In genomic region chr3:116340950-116341624, GRCm38 (mm10) we compare ENCODE assay signal across 8 mouse cellular contexts.
A peak's percentile ranks its signal among the peaks of the same experiment; 100 is the strongest.
DNase-seq lines count a peak whose midpoint lies in the region; ATAC-seq and TF ChIP-seq lines count a peak whose summit lies in the region.

No protein-coding gene starts in this region.

- H3K9me3 ChIP-seq in E14TG2a.4 (ENCODE audit: low read length), result no peaks in the 10 kb centered on the region
- H3K9me3 ChIP-seq in erythroblast, embryonic 14.5 days (ENCODE audit: control insufficient read depth, low read length), result no peaks in the 10 kb centered on the region
- no peaks in the 10 kb centered on the region for H3K9me3 ChIP-seq in heart, postnatal 0 days (replicated peaks; ENCODE audit: control insufficient read depth, low read length)
- no peaks in the 10 kb centered on the region for H3K9me3 ChIP-seq in liver, embryonic 14.5 days (ENCODE audit: control insufficient read depth, low read length)
- H3K9me3 ChIP-seq in neural tube, embryonic 11.5 days (ENCODE audit: control insufficient read depth, low read length), result no peaks in the 10 kb centered on the region

- no peak for TF ChIP-seq POLR2A in brain, embryonic 14.5 days (IDR thresholded peaks at IDR 0.05; ENCODE audit: borderline replicate concordance, extremely low read depth, insufficient read depth, insufficient read length, poor library complexity, severe bottlenecking)
- TF ChIP-seq POLR2A in testis, adult 2 months (IDR thresholded peaks at IDR 0.05; ENCODE audit: control insufficient read depth, low read depth, low read length), result no peak

- no peaks in the 10 kb centered on the region for H3K36me3 ChIP-seq in E14TG2a.4 (ENCODE audit: insufficient read depth, low read length)
- peaks cover 2% of the 10 kb centered on the region; the same call in 1 of the 2 replicates for H3K36me3 ChIP-seq in erythroblast, embryonic 14.5 days (ENCODE audit: control insufficient read depth)
- H3K36me3 ChIP-seq in heart, postnatal 0 days (replicated peaks; ENCODE audit: control insufficient read depth, insufficient read depth, low read length), result no peaks in the 10 kb centered on the region
- H3K36me3 ChIP-seq in liver, embryonic 14.5 days (replicated peaks; ENCODE audit: control insufficient read depth, insufficient read depth, low read depth), result no peaks in the 10 kb centered on the region
- no peaks in the 10 kb centered on the region for H3K36me3 ChIP-seq in neural tube, embryonic 11.5 days (ENCODE audit: control insufficient read depth, insufficient read depth, low read length)
- no peaks in the 10 kb centered on the region for H3K36me3 ChIP-seq in testis, adult 2 months (ENCODE audit: control insufficient read depth, insufficient read depth, low read length)

- DNase-seq in brain, embryonic 14.5 days (ENCODE audit: low read depth), result peak; percentile 85
- peak; percentile 76 for DNase-seq in heart, postnatal 0 days (ENCODE audit: low spot score)
- peak; percentile 77 to 87 for DNase-seq in kidney, postnatal 25 days
- DNase-seq in liver, embryonic 14.5 days (ENCODE audit: low read depth in 3 of 3, low spot score in 3 of 3), result peak; percentile 59 to 65 (median 64)
- peak; percentile 75 for DNase-seq in neural tube, embryonic 11.5 days (ENCODE audit: low spot score)

- ATAC-seq in heart, postnatal 0 days (ENCODE audit: insufficient read depth, low read depth), result peak; percentile 81
- peak; percentile 72 for ATAC-seq in liver, embryonic 14.5 days (ENCODE audit: insufficient read depth)
- ATAC-seq in neural tube, embryonic 11.5 days (ENCODE audit: insufficient read depth, low FRiP score, low TSS enrichment), result peak; percentile 82; the same call in 1 of the 2 replicates

- peaks cover 37% of the 10 kb centered on the region for H3K4me1 ChIP-seq in E14TG2a.4 (replicated peaks; ENCODE audit: low read depth, low read length)
- peaks cover 7% of the 10 kb centered on the region for H3K4me1 ChIP-seq in erythroblast, embryonic 14.5 days (ENCODE audit: control insufficient read depth)
- no peaks in the 10 kb centered on the region for H3K4me1 ChIP-seq in heart, postnatal 0 days (ENCODE audit: control insufficient read depth, insufficient read depth)
- peaks cover 0 to 5% of the 10 kb centered on the region in 2 experiments; a peak in 2 of 4 replicates for H3K4me1 ChIP-seq in liver, embryonic 14.5 days (replicated peaks; ENCODE audit: control insufficient read depth in 2 of 2, insufficient read depth in 2 of 2, low read length in 1 of 2)
- peaks cover 3% of the 10 kb centered on the region; the same call in 1 of the 2 replicates for H3K4me1 ChIP-seq in neural tube, embryonic 11.5 days (ENCODE audit: control insufficient read depth, insufficient read depth, low read length)
- H3K4me1 ChIP-seq in testis, adult 2 months (ENCODE audit: control insufficient read depth, insufficient read depth, low read length), result no peaks in the 10 kb centered on the region; the same call in none of the 2 replicates

- whole genome bisulfite sequencing in heart, postnatal 0 days, result 42% methylated on average over 19 of the region's 19 CpGs
- WGBS in liver, embryonic 14.5 days (ENCODE audit: insufficient replicate concordance), result 41% methylated on average over 19 of the region's 19 CpGs
- 47% methylated on average over 19 of the region's 19 CpGs for WGBS in neural tube, embryonic 11.5 days

- H3K4me3 ChIP-seq in E14TG2a.4 (replicated peaks; ENCODE audit: low read length), result no peak overlapping the region
- H3K4me3 ChIP-seq in erythroblast, embryonic 14.5 days (replicated peaks), result peak overlapping the region; percentile 9
- peak overlapping the region; percentile 21; the same call in 1 of the 2 replicates for H3K4me3 ChIP-seq in heart, postnatal 0 days (ENCODE audit: low read depth, low read length)
- no peak overlapping the region for H3K4me3 ChIP-seq in liver, embryonic 14.5 days (ENCODE audit: insufficient read depth in 1 of 2, low read depth in 2 of 2, low read length in 2 of 2)
- no peak overlapping the region for H3K4me3 ChIP-seq in neural tube, embryonic 11.5 days (ENCODE audit: low read depth, low read length)
- H3K4me3 ChIP-seq in testis, adult 2 months (ENCODE audit: control insufficient read depth, low read depth, low read length), result peak overlapping the region; percentile 43

- no peak for TF ChIP-seq EP300 in heart, postnatal 0 days (IDR thresholded peaks at IDR 0.05; ENCODE audit: low read depth)
- TF ChIP-seq EP300 in liver, embryonic 14.5 days (IDR thresholded peaks at IDR 0.05; ENCODE audit: low read depth), result no peak

- H3K27ac ChIP-seq in heart, postnatal 0 days (ENCODE audit: low read depth), result no peak overlapping the region
- no peak overlapping the region for H3K27ac ChIP-seq in liver, embryonic 14.5 days
- no peak overlapping the region for H3K27ac ChIP-seq in neural tube, embryonic 11.5 days (ENCODE audit: low read depth, low read length)
- no peak overlapping the region for H3K27ac ChIP-seq in testis, adult 2 months (ENCODE audit: control insufficient read depth, insufficient read depth, low read depth, low read length)

- H3K9ac ChIP-seq in heart, postnatal 0 days (replicated peaks; ENCODE audit: low read depth, low read length), result no peak overlapping the region
- no peak overlapping the region for H3K9ac ChIP-seq in liver, embryonic 14.5 days (replicated peaks)
- no peak overlapping the region for H3K9ac ChIP-seq in neural tube, embryonic 11.5 days (ENCODE audit: low read length)

- peak overlapping the region; percentile 28; the same call in 1 of the 2 replicates for H3K4me2 ChIP-seq in heart, postnatal 0 days (ENCODE audit: low read depth, low read length)
- H3K4me2 ChIP-seq in liver, embryonic 14.5 days (ENCODE audit: low read depth), result peak overlapping the region; percentile 28
- H3K4me2 ChIP-seq in neural tube, embryonic 11.5 days (ENCODE audit: low read depth), result no peak overlapping the region

- TF ChIP-seq CTCF in E14TG2a.4 (conservative IDR thresholded peaks at IDR 0.05; ENCODE audit: low read length), result peak; percentile 94
- peak; percentile 78; the same call in 1 of the 2 replicates for TF ChIP-seq CTCF in brain, embryonic 14.5 days (IDR thresholded peaks at IDR 0.05; ENCODE audit: borderline replicate concordance, extremely low read depth, insufficient read depth, insufficient read length)
- TF ChIP-seq CTCF in heart, postnatal 0 days (IDR thresholded peaks at IDR 0.05; ENCODE audit: low read depth), result peak; percentile 98
- TF ChIP-seq CTCF in liver, embryonic 14.5 days (IDR thresholded peaks at IDR 0.05; ENCODE audit: low read depth), result peak; percentile 98
- peak; percentile 91; the same call in 1 of the 2 replicates for TF ChIP-seq CTCF in testis, adult 2 months (IDR thresholded peaks at IDR 0.05; ENCODE audit: control insufficient read depth, insufficient read depth, insufficient replicate concordance, low read depth, low read length)

- peaks cover 4% of the 10 kb centered on the region; the same call in 1 of the 2 replicates for H3K27me3 ChIP-seq in E14TG2a.4 (ENCODE audit: insufficient read depth, low read length)
- no peaks in the 10 kb centered on the region for H3K27me3 ChIP-seq in erythroblast, embryonic 14.5 days (ENCODE audit: control insufficient read depth)
- no peaks in the 10 kb centered on the region for H3K27me3 ChIP-seq in heart, postnatal 0 days (ENCODE audit: control insufficient read depth, insufficient read depth, low read length)
- no peaks in the 10 kb centered on the region for H3K27me3 ChIP-seq in liver, embryonic 14.5 days (ENCODE audit: control insufficient read depth, insufficient read depth, low read length)
- no peaks in the 10 kb centered on the region for H3K27me3 ChIP-seq in neural tube, embryonic 11.5 days (ENCODE audit: control insufficient read depth, insufficient read depth, low read length)
- no peaks in the 10 kb centered on the region for H3K27me3 ChIP-seq in testis, adult 2 months (ENCODE audit: control insufficient read depth, insufficient read depth, low read length)

Comparison
In these comparisons a context has a peak if more than half of its experiments do, and no peak if none do; other contexts are left out.
1. H3K4me3 ChIP-seq: peak in erythroblast, embryonic 14.5 days (single experiment), heart, postnatal 0 days (single experiment) and testis, adult 2 months (single experiment); none in E14TG2a.4 (single experiment), liver, embryonic 14.5 days (0 of 2) and neural tube, embryonic 11.5 days (single experiment).
2. Peak in every context shown above with its lines, with median percentiles within 50 percentile points of each other: CTCF ChIP-seq, DNase-seq and ATAC-seq.